Mouse (Mus musculus): ENCODE measurements around the gene Sgsm3. TPM values are rescaled to one million over a fixed set of nuclear protein-coding genes. Genes with fewer than 3 reads are reported as not detected.

Sgsm3 gene
- polyA plus RNA-seq, 1 experiment = 23.9 TPM

GRCm38 (mm10) chr15:80936686-80937085 is 40.9 kb upstream of the Sgsm3 start:
- 88% methylated on average over 3 of the region's 3 CpGs for WGBS
- no peak for TF ChIP-seq POLR2A (IDR thresholded peaks at IDR 0.05; ENCODE audit: low read depth, low read length)
- TF ChIP-seq CTCF (IDR thresholded peaks at IDR 0.05; ENCODE audit: extremely low read depth, insufficient read length, insufficient replicate concordance, low read depth, low read length) = no peak
- Histone ChIP-seq H3K4me1 (ENCODE audit: control insufficient read depth, insufficient read depth, insufficient read length, low read length) (no peaks in the 10 kb centered on the region), H3K27ac (ENCODE audit: insufficient read depth, low read depth, low read length) (no peak overlapping the region), H3K36me3 (ENCODE audit: control insufficient read depth, insufficient read depth, low read length) (peaks cover 13% of the 10 kb centered on the region), H3K27me3 (ENCODE audit: control insufficient read depth, insufficient read depth, low read length) (no peaks in the 10 kb centered on the region), H3K4me3 (ENCODE audit: low read depth, low read length) (no peak overlapping the region)

DNA sequence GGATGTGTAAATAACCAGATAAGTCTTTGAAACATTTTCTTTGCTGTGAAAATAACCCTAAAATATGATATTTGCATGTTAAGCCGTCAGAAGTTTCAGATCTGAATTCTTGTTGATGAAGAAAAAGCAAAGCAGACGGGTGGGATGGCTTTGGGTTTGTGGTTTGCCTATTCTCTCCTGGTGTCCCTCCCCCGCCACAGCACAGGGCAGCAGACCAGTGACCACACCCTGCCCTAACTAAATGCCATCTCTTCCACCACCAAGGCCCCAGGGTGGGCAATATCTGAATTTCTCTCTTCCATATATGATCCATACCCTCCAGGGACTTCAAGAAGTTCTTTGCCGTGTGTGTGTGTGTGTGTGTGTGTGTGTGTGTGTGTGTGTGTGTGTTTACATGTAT is 39.0 kb upstream of the Sgsm3 start:
- no peaks in the 10 kb centered on the region for H3K27me3 ChIP-seq (ENCODE audit: control insufficient read depth, insufficient read depth, low read length)
- peaks cover 4% of the 10 kb centered on the region for H3K36me3 ChIP-seq (ENCODE audit: control insufficient read depth, insufficient read depth, low read length)
- TF ChIP-seq POLR2A (IDR thresholded peaks at IDR 0.05; ENCODE audit: low read depth, low read length) (no peak), CTCF (IDR thresholded peaks at IDR 0.05; ENCODE audit: extremely low read depth, insufficient read length, insufficient replicate concordance, low read depth, low read length) (no peak)
- WGBS = 72% methylated on average over 4 of the region's 4 CpGs
- no peak overlapping the region for H3K27ac ChIP-seq (ENCODE audit: insufficient read depth, low read depth, low read length)
- H3K4me3 ChIP-seq (ENCODE audit: low read depth, low read length) = no peak overlapping the region
- no peaks in the 10 kb centered on the region for H3K4me1 ChIP-seq (ENCODE audit: control insufficient read depth, insufficient read depth, insufficient read length, low read length)

- WGBS = 84% methylated on average over 5 of the region's 5 CpGs
- TF ChIP-seq POLR2A (IDR thresholded peaks at IDR 0.05; ENCODE audit: low read depth, low read length) = no peak
- TF ChIP-seq CTCF (IDR thresholded peaks at IDR 0.05; ENCODE audit: extremely low read depth, insufficient read length, insufficient replicate concordance, low read depth, low read length) = no peak
- no peak overlapping the region for H3K4me3 ChIP-seq (ENCODE audit: low read depth, low read length)
- H3K27ac ChIP-seq (ENCODE audit: insufficient read depth, low read depth, low read length) = no peak overlapping the region
- no peaks in the 10 kb centered on the region for H3K27me3 ChIP-seq (ENCODE audit: control insufficient read depth, insufficient read depth, low read length)
- peaks cover 3% of the 10 kb centered on the region; the same call in 1 of the 2 replicates for H3K4me1 ChIP-seq (ENCODE audit: control insufficient read depth, insufficient read depth, insufficient read length, low read length)
- peaks cover 3% of the 10 kb centered on the region; the same call in 1 of the 2 replicates for H3K36me3 ChIP-seq (ENCODE audit: control insufficient read depth, insufficient read depth, low read length)
These were observed 38.2 kb upstream of the Sgsm3 start for GRCm38 (mm10) chr15:80939401-80939800.

DNA sequence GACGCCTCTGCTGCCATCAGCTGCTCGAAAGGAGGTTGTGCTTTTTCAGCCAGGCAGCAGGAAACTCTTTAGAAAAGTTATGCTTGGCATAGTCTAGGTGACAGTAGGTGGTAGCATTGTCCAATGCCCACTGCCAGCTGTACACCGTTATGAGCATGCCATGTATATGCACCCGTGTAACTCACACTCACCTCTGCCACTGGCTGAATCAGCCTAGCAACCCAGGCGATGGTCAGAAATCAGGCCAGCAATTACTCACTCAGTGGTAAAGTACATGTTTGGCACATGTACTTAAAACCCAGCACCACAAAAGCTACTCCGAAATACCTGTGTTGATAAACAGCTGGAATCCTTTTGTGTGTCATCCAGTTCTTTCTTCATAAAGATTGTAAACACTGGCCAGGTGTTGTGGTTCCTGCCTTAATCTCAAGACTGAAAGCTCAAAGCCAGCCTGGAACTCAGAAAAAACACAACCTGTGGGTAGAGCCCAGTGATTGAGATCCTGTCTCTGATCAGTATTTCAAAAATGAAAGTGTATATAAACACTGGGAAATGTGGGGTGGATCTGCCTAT is 36.0 kb upstream of the Sgsm3 start:
- Histone ChIP-seq H3K4me3 (ENCODE audit: low read depth, low read length) (no peak overlapping the region), H3K4me1 (ENCODE audit: control insufficient read depth, insufficient read depth, insufficient read length, low read length) (peaks cover 8% of the 10 kb centered on the region; the same call in 1 of the 2 replicates), H3K36me3 (ENCODE audit: control insufficient read depth, insufficient read depth, low read length) (peaks cover 1% of the 10 kb centered on the region; the same call in 1 of the 2 replicates), H3K27ac (ENCODE audit: insufficient read depth, low read depth, low read length) (no peak overlapping the region), H3K27me3 (ENCODE audit: control insufficient read depth, insufficient read depth, low read length) (no peaks in the 10 kb centered on the region)
- no peak for TF ChIP-seq CTCF (IDR thresholded peaks at IDR 0.05; ENCODE audit: extremely low read depth, insufficient read length, insufficient replicate concordance, low read depth, low read length)
- no peak for TF ChIP-seq POLR2A (IDR thresholded peaks at IDR 0.05; ENCODE audit: low read depth, low read length)
- WGBS = 84% methylated on average over 6 of the region's 6 CpGs

- Histone ChIP-seq H3K4me3 (ENCODE audit: low read depth, low read length) (no peak overlapping the region), H3K27ac (ENCODE audit: insufficient read depth, low read depth, low read length) (no peak overlapping the region), H3K27me3 (ENCODE audit: control insufficient read depth, insufficient read depth, low read length) (no peaks in the 10 kb centered on the region), H3K4me1 (ENCODE audit: control insufficient read depth, insufficient read depth, insufficient read length, low read length) (peaks cover 17% of the 10 kb centered on the region; the same call in 1 of the 2 replicates), H3K36me3 (ENCODE audit: control insufficient read depth, insufficient read depth, low read length) (no peaks in the 10 kb centered on the region)
- WGBS = 46% methylated on average over 3 of the region's 3 CpGs
- TF ChIP-seq POLR2A (IDR thresholded peaks at IDR 0.05; ENCODE audit: low read depth, low read length) = no peak
- peak; percentile 53; the same call in 1 of the 2 replicates for TF ChIP-seq CTCF (IDR thresholded peaks at IDR 0.05; ENCODE audit: extremely low read depth, insufficient read length, insufficient replicate concordance, low read depth, low read length)
These were observed 31.7 kb upstream of the Sgsm3 start for GRCm38 (mm10) chr15:80945851-80946250.

GRCm38 (mm10) chr15:80948145-80949135 is 29.1 kb upstream of the Sgsm3 start, which contains the start of gene Adsl:
Gene Adsl (plus strand): TSS chr15:80948490.
- H3K4me3 ChIP-seq (ENCODE audit: low read depth, low read length) = peak within 1 kb of the TSS; percentile 84
- H3K27ac ChIP-seq (ENCODE audit: insufficient read depth, low read depth, low read length) = peak within 1 kb of the TSS; percentile 82
- no peaks in the 10 kb centered on the region for H3K27me3 ChIP-seq (ENCODE audit: control insufficient read depth, insufficient read depth, low read length)
- H3K36me3 ChIP-seq (ENCODE audit: control insufficient read depth, insufficient read depth, low read length) = peaks cover 10% of the 10 kb centered on the region
- under 1% methylated on average over 63 of the region's 63 CpGs for WGBS
- peaks cover 17% of the 10 kb centered on the region; the same call in 1 of the 2 replicates for H3K4me1 ChIP-seq (ENCODE audit: control insufficient read depth, insufficient read depth, insufficient read length, low read length)
- TF ChIP-seq CTCF (IDR thresholded peaks at IDR 0.05; ENCODE audit: extremely low read depth, insufficient read length, insufficient replicate concordance, low read depth, low read length) (peak; percentile 100), POLR2A (IDR thresholded peaks at IDR 0.05; ENCODE audit: low read depth, low read length) (no peak; the same call in 1 of the 2 replicates)

All from small intestine, adult 2 months (tissue).